Mouse (Mus musculus) hindbrain, embryonic 11.5 days (tissue): ENCODE data around the gene Emp1. TPM values are rescaled to one million over a fixed set of nuclear protein-coding genes. Genes with fewer than 3 reads are reported as not detected.

ENCODE experiments used
- ATAC-seq: fragments of 200-750 bp; cut with Nextera tagmentation; 2 replicates; pipeline ENCODE4 v1.8.0; 2017; ENCODE audit warnings: mild to moderate bottlenecking, moderate TSS enrichment, moderate library complexity; ENCODE audit not compliant: low FRiP score
- DNase-seq: peaks from one replicate; pipeline ENCODE4 v3.0.0-alpha.2; 2015; ENCODE audit warnings: low spot score
- H3K27ac ChIP-seq: fragments of 300-500 bp; sonication (generic); 2 replicates; pipeline ENCODE4 v1.5.1; 2014; ENCODE audit warnings: mild to moderate bottlenecking, low read depth, low read length
- H3K27me3 ChIP-seq: fragments of 300-500 bp; sonication (generic); 2 replicates; pipeline ENCODE4 v1.6.1; 2014; ENCODE audit warnings: mild to moderate bottlenecking, low read length, moderate library complexity, mixed read lengths; ENCODE audit not compliant: control insufficient read depth, insufficient read depth
- H3K36me3 ChIP-seq: fragments of 300-500 bp; sonication (generic); 2 replicates; pipeline ENCODE4 v1.6.1; 2014; ENCODE audit warnings: mild to moderate bottlenecking, low read length, moderate library complexity, mixed read lengths; ENCODE audit not compliant: control insufficient read depth, insufficient read depth
- H3K4me1 ChIP-seq: fragments of 300-500 bp; sonication (generic); replicated peaks from 2 replicates; pipeline ENCODE4 v1.6.1; 2014; ENCODE audit warnings: low read length, mixed read lengths; ENCODE audit not compliant: control insufficient read depth, insufficient read depth
- H3K4me2 ChIP-seq: fragments of 300-500 bp; sonication (generic); replicated peaks from 2 replicates; pipeline ENCODE4 v1.6.1; 2014; ENCODE audit warnings: mild to moderate bottlenecking, low read depth, low read length
- H3K4me3 ChIP-seq: fragments of 300-500 bp; sonication (generic); 2 replicates; pipeline ENCODE4 v1.5.1; 2014; ENCODE audit warnings: low read depth, low read length
- H3K9ac ChIP-seq: fragments of 300-500 bp; sonication (generic); 2 replicates; pipeline ENCODE4 v1.6.1; 2014; ENCODE audit warnings: low read depth, low read length
- H3K9me3 ChIP-seq: fragments of 300-500 bp; sonication (generic); 2 replicates; pipeline ENCODE4 v1.6.1; 2016; ENCODE audit warnings: low read length; ENCODE audit not compliant: control insufficient read depth
- WGBS: fragments of 180-500 bp; shearing (Covaris S2); extraction: QIAGEN DNeasy Blood & Tissue Kit; methylation state at CpG from one replicate; pipeline ENCODE4 v1.1.7; 2014; 5-methylcytosine and 5-hydroxymethylcytosine counted together
- polyA plus RNA-seq: library from polyadenylated mRNA; unstranded; fragments of >200 nt; fragmentation: Nextera tagmentation; extraction: Ambion mirVana; gene quantifications from 2 replicates; pipeline ENCODE4 v1.2.1, GENCODE M21; 2014

The Emp1 gene
- polyA plus RNA-seq, 1 experiment from 2014 or later, result 8.8 TPM

GRCm38 (mm10) chr6:135326847-135327246 lies 35.5 kb upstream of the Emp1 start:
- no peak overlapping the region for H3K9ac ChIP-seq
- H3K4me1 ChIP-seq, result no peaks in the 10 kb centered on the region
- ATAC-seq (no peak), DNase-seq (no peak)
- H3K27me3 ChIP-seq, result no peaks in the 10 kb centered on the region
- H3K4me2 ChIP-seq, result no peak overlapping the region
- H3K27ac ChIP-seq, result no peak overlapping the region
- H3K4me3 ChIP-seq, result no peak overlapping the region
- WGBS, result 86% methylated on average over 7 of the region's 7 CpGs
- no peaks in the 10 kb centered on the region for H3K9me3 ChIP-seq
- no peaks in the 10 kb centered on the region for H3K36me3 ChIP-seq

DNA sequence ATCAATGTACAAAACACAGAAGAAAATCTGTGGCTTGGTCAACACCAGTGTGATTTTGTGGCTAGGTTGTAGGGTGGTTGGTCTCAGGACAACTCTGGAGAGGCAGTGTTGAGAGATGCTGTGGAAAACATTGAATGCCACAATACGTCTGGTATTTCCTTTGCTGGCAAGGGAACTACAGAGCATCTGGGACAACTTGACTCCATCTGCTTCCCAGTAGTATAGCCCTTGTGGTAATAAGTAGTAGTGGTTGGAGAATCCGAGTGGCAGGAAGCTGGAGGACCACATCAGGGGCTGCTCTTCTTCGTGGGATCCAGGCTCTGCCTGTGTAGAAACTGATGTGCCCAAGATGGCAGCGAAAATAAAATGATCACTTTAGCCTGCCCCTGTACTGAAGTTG lies 30.4 kb upstream of the Emp1 start:
- ATAC-seq, result no peak

GRCm38 (mm10) chr6:135332737-135333281 lies 29.5 kb upstream of the Emp1 start:
- Histone ChIP-seq H3K9ac (no peak overlapping the region), H3K9me3 (no peaks in the 10 kb centered on the region), H3K4me1 (no peaks in the 10 kb centered on the region), H3K27me3 (no peaks in the 10 kb centered on the region), H3K4me2 (no peak overlapping the region), H3K4me3 (no peak overlapping the region), H3K27ac (peak overlapping the region; percentile 25; the same call in 1 of the 2 replicates), H3K36me3 (no peaks in the 10 kb centered on the region)
- 21% methylated on average over 10 of the region's 10 CpGs for WGBS
- peak; percentile 52 for DNase-seq
- peak; percentile 72 for ATAC-seq

More for the DNA sequence above, 30.4 kb upstream of the Emp1 start:
- Histone ChIP-seq H3K27me3 (no peaks in the 10 kb centered on the region), H3K27ac (no peak overlapping the region), H3K36me3 (no peaks in the 10 kb centered on the region), H3K4me3 (no peak overlapping the region), H3K9ac (no peak overlapping the region), H3K4me2 (no peak overlapping the region), H3K9me3 (no peaks in the 10 kb centered on the region), H3K4me1 (no peaks in the 10 kb centered on the region)
- peak; percentile 10 for DNase-seq
- 78% methylated on average over 4 of the region's 4 CpGs for WGBS

DNA sequence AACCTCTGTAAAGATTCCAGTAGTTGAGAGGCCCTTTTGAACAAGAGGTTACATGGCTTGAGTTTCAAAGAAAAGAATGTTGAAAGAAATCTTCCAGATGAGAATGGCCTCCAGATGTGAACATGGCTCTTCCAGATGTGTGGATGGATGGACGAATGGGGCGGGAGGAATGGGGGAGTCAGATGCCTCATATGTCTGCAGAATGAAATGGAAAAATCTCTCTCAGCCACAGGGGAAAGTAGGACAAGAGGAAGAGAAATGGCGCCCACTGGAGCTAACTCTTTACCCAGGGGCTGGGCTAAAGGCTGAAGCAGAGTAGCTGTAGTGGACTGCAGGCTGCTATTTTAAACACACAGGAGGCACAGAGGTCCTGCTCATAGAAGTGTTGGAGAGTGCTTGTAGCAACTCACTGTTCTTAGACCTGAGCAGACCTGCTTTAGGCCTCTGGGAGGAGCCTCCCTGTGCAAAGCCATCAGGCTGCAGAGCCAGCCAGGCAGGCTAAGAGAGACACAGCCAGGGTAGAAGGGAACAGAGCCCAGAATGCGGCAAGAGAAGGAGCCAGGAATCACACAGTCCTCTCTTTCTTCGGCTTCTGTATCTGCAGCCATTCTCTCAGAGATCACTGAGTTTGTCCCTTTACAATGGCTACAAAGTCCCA lies 28.2 kb upstream of the Emp1 start:
- Histone ChIP-seq H3K4me1 (no peaks in the 10 kb centered on the region), H3K4me3 (no peak overlapping the region), H3K9ac (no peak overlapping the region), H3K36me3 (no peaks in the 10 kb centered on the region), H3K27me3 (no peaks in the 10 kb centered on the region), H3K4me2 (no peak overlapping the region), H3K9me3 (no peaks in the 10 kb centered on the region), H3K27ac (no peak overlapping the region)
- ATAC-seq, result no peak
- DNase-seq, result peak; percentile 20
- WGBS, result 74% methylated on average over 5 of the region's 5 CpGs

DNA sequence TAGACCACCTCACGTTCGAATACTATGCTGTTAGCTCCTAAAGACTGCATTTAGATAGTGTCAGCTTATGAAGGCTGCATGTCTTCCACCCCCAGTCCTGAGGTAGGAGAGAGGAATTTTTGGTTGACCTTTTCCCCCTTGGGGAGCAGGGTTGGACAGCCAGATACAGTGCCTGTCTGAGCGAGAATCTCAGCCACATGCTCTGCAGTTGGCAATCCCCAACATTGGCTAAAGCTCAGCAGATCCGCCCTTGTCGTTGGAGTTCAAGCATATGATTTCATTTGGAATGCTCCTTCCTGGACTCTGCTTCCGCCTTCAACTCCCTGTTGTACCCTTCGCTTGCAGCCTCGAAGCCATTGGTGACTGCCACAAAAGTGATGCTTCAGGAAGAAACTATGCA lies 26.0 kb upstream of the Emp1 start:
- Histone ChIP-seq H3K9me3 (no peaks in the 10 kb centered on the region), H3K27ac (no peak overlapping the region), H3K9ac (no peak overlapping the region), H3K4me3 (no peak overlapping the region), H3K36me3 (no peaks in the 10 kb centered on the region), H3K4me2 (no peak overlapping the region), H3K27me3 (no peaks in the 10 kb centered on the region), H3K4me1 (no peaks in the 10 kb centered on the region)
- DNase-seq (no peak), ATAC-seq (no peak)
- WGBS, result 89% methylated on average over 8 of the region's 8 CpGs

DNA sequence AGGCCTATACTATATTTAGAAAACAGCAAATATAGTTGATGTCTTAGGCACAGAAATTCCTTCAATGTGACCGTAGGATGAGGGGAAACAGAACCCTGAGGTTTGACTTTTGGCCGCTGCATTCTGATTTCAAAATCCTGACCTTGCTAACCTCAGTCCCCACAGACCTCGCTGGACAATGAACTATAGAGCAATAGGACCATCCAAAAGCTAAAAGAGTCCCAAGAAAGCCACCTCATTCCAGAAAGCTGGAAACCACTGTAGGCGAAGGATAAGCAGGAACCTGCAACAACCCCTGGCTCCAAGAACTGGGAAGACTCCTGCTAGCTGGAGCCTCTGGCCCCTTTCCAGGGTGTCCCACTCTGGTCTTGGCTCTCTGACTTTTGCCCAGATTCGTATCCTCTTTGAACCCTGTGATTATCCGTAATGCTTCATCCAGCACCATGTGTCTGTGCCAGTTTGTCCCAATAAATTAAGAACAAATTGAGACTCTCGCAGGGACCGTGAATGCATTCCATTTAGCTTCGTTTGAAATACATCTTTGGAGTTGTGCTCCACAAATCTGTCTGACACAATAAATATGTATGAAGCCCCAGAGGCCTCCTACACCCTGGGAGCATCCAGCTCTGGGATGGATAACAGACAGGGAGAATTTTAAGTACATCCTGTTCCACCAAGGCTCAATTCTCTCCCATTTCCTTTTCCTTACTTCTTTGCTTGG lies 21.8 kb upstream of the Emp1 start:
- ATAC-seq (no peak), DNase-seq (no peak)
- no peak overlapping the region for H3K9ac ChIP-seq
- no peaks in the 10 kb centered on the region for H3K9me3 ChIP-seq
- H3K4me1 ChIP-seq, result no peaks in the 10 kb centered on the region
- no peaks in the 10 kb centered on the region for H3K27me3 ChIP-seq
- H3K4me3 ChIP-seq, result no peak overlapping the region
- H3K27ac ChIP-seq, result no peak overlapping the region
- no peaks in the 10 kb centered on the region for H3K36me3 ChIP-seq
- 86% methylated on average over 9 of the region's 9 CpGs for WGBS
- no peak overlapping the region for H3K4me2 ChIP-seq

DNA sequence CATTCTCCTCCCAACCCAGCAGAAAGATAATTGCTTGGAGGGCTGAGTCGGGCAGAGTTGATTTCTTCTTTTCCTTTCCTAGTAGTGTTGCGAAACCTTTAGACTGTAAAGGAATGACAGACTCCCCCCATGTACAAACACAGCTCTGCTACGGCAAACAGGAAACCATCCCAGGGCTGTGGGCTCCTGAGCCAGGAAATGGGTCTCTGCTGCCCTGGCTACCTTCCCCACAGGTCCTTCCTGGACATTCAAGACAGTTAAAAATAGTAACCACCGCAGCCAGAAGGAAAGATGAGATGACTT lies 21.3 kb upstream of the Emp1 start:
- WGBS, result 76% methylated on average over 4 of the region's 4 CpGs
- H3K9ac ChIP-seq, result no peak overlapping the region
- no peaks in the 10 kb centered on the region for H3K36me3 ChIP-seq
- H3K27me3 ChIP-seq, result no peaks in the 10 kb centered on the region
- ATAC-seq (no peak), DNase-seq (no peak)
- no peaks in the 10 kb centered on the region for H3K9me3 ChIP-seq
- no peak overlapping the region for H3K27ac ChIP-seq
- H3K4me3 ChIP-seq, result no peak overlapping the region
- H3K4me1 ChIP-seq, result no peaks in the 10 kb centered on the region
- no peak overlapping the region for H3K4me2 ChIP-seq

DNA sequence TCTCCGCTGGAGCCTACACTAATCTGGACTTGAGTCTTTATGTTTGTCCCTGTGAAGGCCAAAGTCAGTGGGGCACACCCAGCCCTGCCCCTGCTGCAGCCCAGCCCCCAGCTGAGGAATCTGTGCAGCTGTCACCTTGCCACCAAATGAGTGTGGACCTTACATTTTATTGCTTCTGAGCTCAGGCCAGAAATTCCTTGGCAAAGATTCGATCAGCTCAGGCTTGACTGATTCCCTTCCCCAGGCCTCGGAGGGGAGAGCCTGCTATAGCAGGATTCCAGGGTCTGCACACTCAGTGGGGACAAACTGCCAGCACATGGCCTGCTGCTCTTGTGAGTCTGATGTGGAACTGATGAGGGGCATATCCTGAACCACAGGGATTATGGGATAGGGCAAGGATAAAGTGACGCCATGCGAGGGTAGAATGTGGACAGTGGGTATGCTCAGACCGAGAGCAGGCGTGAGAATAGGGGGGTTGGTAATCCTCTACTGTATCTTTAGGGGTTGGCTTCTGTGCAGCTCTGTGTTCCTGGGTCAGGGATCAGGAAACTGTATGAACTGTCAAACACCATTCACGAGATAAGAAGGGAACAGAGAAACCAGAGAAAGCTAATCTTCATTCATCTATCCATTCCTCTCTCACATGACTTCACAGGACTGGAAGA lies 10.6 kb upstream of the Emp1 start:
- H3K27me3 ChIP-seq, result no peaks in the 10 kb centered on the region
- ATAC-seq, result no peak
- no peaks in the 10 kb centered on the region for H3K36me3 ChIP-seq
- H3K4me1 ChIP-seq, result no peaks in the 10 kb centered on the region
- no peak overlapping the region for H3K9ac ChIP-seq
- DNase-seq, result no peak
- no peak overlapping the region for H3K27ac ChIP-seq
- no peaks in the 10 kb centered on the region for H3K9me3 ChIP-seq
- H3K4me3 ChIP-seq, result no peak overlapping the region
- H3K4me2 ChIP-seq, result no peak overlapping the region
- WGBS, result 83% methylated on average over 8 of the region's 8 CpGs
